In genomic region chr8:72365826-72366225, GRCm38 (mm10) we compare ENCODE assay signal across 9 mouse cellular contexts. TPM values are rescaled to one million over a fixed set of nuclear protein-coding genes. Genes with fewer than 3 reads are reported as not detected.
DNase-seq lines count a peak whose midpoint lies in the region; ATAC-seq lines count a peak whose summit lies in the region.
"Had no signal": no experiment of that assay in that cellular context is flagged by ENCODE, and none has a peak within 500 bp of the region (broad histone marks: within the 10 kb centered on the region; RNA-seq: fewer than 3 reads in every experiment).

No protein-coding gene starts in this region.

- no peaks in the 10 kb centered on the region for H3K4me1 ChIP-seq in hindbrain, embryonic 12.5 days

- WGBS in hindbrain, embryonic 12.5 days: 29% methylated on average over 3 of the region's 3 CpGs

- H3K4me3 ChIP-seq in hindbrain, embryonic 12.5 days: no peak overlapping the region

- no peaks in the 10 kb centered on the region for H3K27me3 ChIP-seq in hindbrain, embryonic 12.5 days

- peak; percentile 73 for DNase-seq in MN1 (ENCODE audit: low spot score)
- DNase-seq in cerebellum, adult 8-10 months: peak; percentile 57
- DNase-seq in frontal cortex, adult 2 months (ENCODE audit: extremely low spot score in 1 of 2, low spot score in 1 of 2): peak; percentile 44 to 76
- peak; percentile 69 to 71 for DNase-seq in layer of hippocampus, postnatal 14 days (ENCODE audit: low spot score in 2 of 2)
- peak; percentile 88 for DNase-seq in lung, postnatal 14 days
- peak; percentile 73 for DNase-seq in retina, postnatal 1 day
- DNase-seq in urinary bladder, adult 18-20 months (ENCODE audit: low spot score in 2 of 2): peak; percentile 54

- no peak overlapping the region for H3K9ac ChIP-seq in hindbrain, embryonic 12.5 days

- ATAC-seq in hindbrain, embryonic 12.5 days (ENCODE audit: low FRiP score): peak; percentile 31; the same call in 1 of the 2 replicates

- H3K9me3 ChIP-seq in hindbrain, embryonic 12.5 days (replicated peaks): no peaks in the 10 kb centered on the region

- no peak overlapping the region for H3K4me2 ChIP-seq in hindbrain, embryonic 12.5 days (replicated peaks)

- H3K27ac ChIP-seq in hindbrain, embryonic 12.5 days: no peak overlapping the region
- H3K27ac ChIP-seq: macrophage had no signal

- H3K36me3 ChIP-seq in hindbrain, embryonic 12.5 days: peaks cover 100% of the 10 kb centered on the region

RNA-seq across cellular contexts. Expression of gene Klf2, which starts 47.0 kb away (rescaled TPM):
- polyA plus RNA-seq in frontal cortex, adult 2 months (2012; rRNA removed): 10.3 and 18.3 TPM in 2 replicates
- polyA plus RNA-seq in hindbrain, embryonic 12.5 days (2016; fragmentation: Nextera tagmentation; extraction: Ambion mirVana): 9.4 and 10.3 TPM in 2 replicates
- total RNA-seq in layer of hippocampus, postnatal 14 days (2021): 10 to 100 TPM; 20.2 to 22.0 TPM

RNA-seq across cellular contexts. Expression of gene Eps15l1, which starts 55.4 kb away (rescaled TPM):
- 76.1 and 81.8 TPM in 2 replicates for polyA plus RNA-seq in frontal cortex, adult 2 months (2012; rRNA removed)
- polyA plus RNA-seq in hindbrain, embryonic 12.5 days (2016; fragmentation: Nextera tagmentation; extraction: Ambion mirVana): 74.3 and 74.5 TPM in 2 replicates
- 10 to 100 TPM; 69.7 to 72.4 TPM for total RNA-seq in layer of hippocampus, postnatal 14 days (2021)
